Mouse (Mus musculus): Measurements from ENCODE around the gene Gm7942. TPM values are rescaled to one million over a fixed set of nuclear protein-coding genes. Genes with fewer than 3 reads are reported as not detected.
"Not testable (repeated sequence)": the region's sequence is repeated elsewhere in the genome, so short reads cannot be mapped to it uniquely, and the experiment has no call there.

Gene Gm7942
- not detected in 2 replicates for polyA plus RNA-seq (2012; ENCODE audit: insufficient read depth, insufficient read length, missing spikeins)

- not testable (repeated sequence) for H3K4me1 ChIP-seq (ENCODE audit: control insufficient read depth, insufficient read depth, low read length); H3K4me3 ChIP-seq (ENCODE audit: insufficient read depth, low read length); H3K27ac ChIP-seq (ENCODE audit: insufficient read depth, low read depth, low read length)
These were observed at the start of gene Gm7942 for GRCm38 (mm10) chr5:95106638-95107037. TSS of gene Gm7942 (plus strand) at chr5:95106938.

Other genes starting within 250 kb of the Gm7942 start
- 0.43 TPM in 1 of 2 replicates, not detected in the other for gene Gm3183, start 241.5 kb upstream of the Gm7942 start, polyA plus RNA-seq (2012; ENCODE audit: insufficient read depth, insufficient read length, missing spikeins)
- gene Gm6367, start 118.3 kb upstream of the Gm7942 start, polyA plus RNA-seq (2012; ENCODE audit: insufficient read depth, insufficient read length, missing spikeins) = not detected in 2 replicates
- gene Gm16513, start 75.7 kb downstream of the Gm7942 start, polyA plus RNA-seq (2012; ENCODE audit: insufficient read depth, insufficient read length, missing spikeins) = 0.47 TPM in 1 of 2 replicates, not detected in the other
- gene Gm10424, start 165.8 kb downstream of the Gm7942 start, polyA plus RNA-seq (2012; ENCODE audit: insufficient read depth, insufficient read length, missing spikeins) = not detected in 2 replicates
- not detected in 2 replicates for gene Gm3259, start 199.0 kb downstream of the Gm7942 start, polyA plus RNA-seq (2012; ENCODE audit: insufficient read depth, insufficient read length, missing spikeins)

Measured in bone marrow macrophage, adult 2 months (primary cell).